Mouse (Mus musculus): Measurements from ENCODE around the gene Fxyd7. TPM values are rescaled to one million over a fixed set of nuclear protein-coding genes. Genes with fewer than 3 reads are reported as not detected.
A peak's percentile ranks its signal among the peaks of the same experiment; 100 is the strongest.

Fxyd7 gene
- polyA plus RNA-seq, 1 experiment from 2014 or later, result 40.9 TPM

- no peak overlapping the region for H3K27ac ChIP-seq (replicated peaks; ENCODE audit: low read depth, low read length)
- H3K36me3 ChIP-seq (ENCODE audit: control insufficient read depth, insufficient read depth, low read length), result no peaks in the 10 kb centered on the region
- no peaks in the 10 kb centered on the region for H3K9me3 ChIP-seq (ENCODE audit: control insufficient read depth, low read length)
- H3K4me2 ChIP-seq (ENCODE audit: low read depth, low read length), result no peak overlapping the region
- ATAC-seq (ENCODE audit: low read depth) (no peak), DNase-seq (ENCODE audit: low spot score) (no peak)
- no peak overlapping the region for H3K9ac ChIP-seq (ENCODE audit: low read depth, low read length)
- 72% methylated on average over 7 of the region's 7 CpGs for WGBS
- H3K27me3 ChIP-seq (replicated peaks; ENCODE audit: control insufficient read depth, insufficient read depth, low read length), result no peaks in the 10 kb centered on the region
- no peaks in the 10 kb centered on the region for H3K4me1 ChIP-seq (ENCODE audit: control insufficient read depth, insufficient read depth, low read length)
- no peak overlapping the region for H3K4me3 ChIP-seq (ENCODE audit: low read depth, low read length)
These were observed 19.5 kb downstream of the Fxyd7 start for GRCm38 (mm10) chr7:31031731-31032130.

DNA sequence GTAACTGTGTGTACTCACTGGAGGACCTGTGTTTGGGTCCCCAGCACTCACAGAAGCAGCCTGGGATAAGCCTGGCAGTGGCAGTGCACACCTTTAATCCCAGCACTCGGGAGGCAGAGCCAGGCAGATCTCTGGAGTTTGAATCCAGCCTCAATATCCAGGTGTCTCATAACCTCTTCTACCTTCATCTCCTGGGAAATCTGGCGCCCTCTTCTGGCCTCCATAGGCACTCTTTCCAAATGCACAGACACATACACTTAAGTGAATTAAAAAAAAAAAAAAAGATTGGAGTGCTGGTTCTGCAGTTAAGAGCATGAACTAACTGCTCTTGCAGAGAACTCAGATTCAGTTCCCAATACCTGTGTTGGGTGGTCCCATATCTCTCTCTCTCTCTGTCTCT is 20.6 kb downstream of the Fxyd7 start:
- no peaks in the 10 kb centered on the region for H3K36me3 ChIP-seq (ENCODE audit: control insufficient read depth, insufficient read depth, low read length)
- H3K4me1 ChIP-seq (ENCODE audit: control insufficient read depth, insufficient read depth, low read length), result no peaks in the 10 kb centered on the region
- no peak for DNase-seq (ENCODE audit: low spot score)
- H3K4me2 ChIP-seq (ENCODE audit: low read depth, low read length), result no peak overlapping the region
- no peak overlapping the region for H3K4me3 ChIP-seq (ENCODE audit: low read depth, low read length)
- WGBS, result 68% methylated on average over 2 of the region's 2 CpGs
- H3K9me3 ChIP-seq (ENCODE audit: control insufficient read depth, low read length), result no peaks in the 10 kb centered on the region
- H3K27me3 ChIP-seq (replicated peaks; ENCODE audit: control insufficient read depth, insufficient read depth, low read length), result no peaks in the 10 kb centered on the region
- H3K9ac ChIP-seq (ENCODE audit: low read depth, low read length), result no peak overlapping the region
- no peak for ATAC-seq (ENCODE audit: low read depth)
- H3K27ac ChIP-seq (replicated peaks; ENCODE audit: low read depth, low read length), result no peak overlapping the region

GRCm38 (mm10) chr7:31028609-31029008 is 22.7 kb downstream of the Fxyd7 start:
- no peak for DNase-seq (ENCODE audit: low spot score)
- no peak for ATAC-seq (ENCODE audit: low read depth)
- no peaks in the 10 kb centered on the region for H3K4me1 ChIP-seq (ENCODE audit: control insufficient read depth, insufficient read depth, low read length)
- H3K9ac ChIP-seq (ENCODE audit: low read depth, low read length), result no peak overlapping the region
- H3K4me2 ChIP-seq (ENCODE audit: low read depth, low read length), result no peak overlapping the region
- H3K9me3 ChIP-seq (ENCODE audit: control insufficient read depth, low read length), result no peaks in the 10 kb centered on the region
- 66% methylated on average over 8 of the region's 8 CpGs for WGBS
- H3K36me3 ChIP-seq (ENCODE audit: control insufficient read depth, insufficient read depth, low read length), result no peaks in the 10 kb centered on the region
- no peaks in the 10 kb centered on the region for H3K27me3 ChIP-seq (replicated peaks; ENCODE audit: control insufficient read depth, insufficient read depth, low read length)
- H3K4me3 ChIP-seq (ENCODE audit: low read depth, low read length), result no peak overlapping the region
- H3K27ac ChIP-seq (replicated peaks; ENCODE audit: low read depth, low read length), result no peak overlapping the region

GRCm38 (mm10) chr7:31017104-31017901 is 34.0 kb downstream of the Fxyd7 start:
- peak overlapping the region; percentile 28; the same call in 1 of the 2 replicates for H3K27ac ChIP-seq (replicated peaks; ENCODE audit: low read depth, low read length)
- H3K4me2 ChIP-seq (ENCODE audit: low read depth, low read length), result no peak overlapping the region
- WGBS, result 18% methylated on average over 10 of the region's 10 CpGs
- H3K27me3 ChIP-seq (replicated peaks; ENCODE audit: control insufficient read depth, insufficient read depth, low read length), result no peaks in the 10 kb centered on the region
- 0 out of 2 replicates have a peak, but pooled peaks cover 4% of the 10 kb centered on the region for H3K4me1 ChIP-seq (ENCODE audit: control insufficient read depth, insufficient read depth, low read length)
- DNase-seq (ENCODE audit: low spot score), result peak; percentile 93
- no peaks in the 10 kb centered on the region for H3K36me3 ChIP-seq (ENCODE audit: control insufficient read depth, insufficient read depth, low read length)
- H3K9ac ChIP-seq (ENCODE audit: low read depth, low read length), result no peak overlapping the region
- no peaks in the 10 kb centered on the region for H3K9me3 ChIP-seq (ENCODE audit: control insufficient read depth, low read length)
- peak; percentile 92 for ATAC-seq (ENCODE audit: low read depth)
- H3K4me3 ChIP-seq (ENCODE audit: low read depth, low read length), result no peak overlapping the region

- ATAC-seq (ENCODE audit: low read depth), result no peak
- no peaks in the 10 kb centered on the region for H3K36me3 ChIP-seq (ENCODE audit: control insufficient read depth, insufficient read depth, low read length)
- no peak overlapping the region for H3K27ac ChIP-seq (replicated peaks; ENCODE audit: low read depth, low read length)
- no peaks in the 10 kb centered on the region for H3K27me3 ChIP-seq (replicated peaks; ENCODE audit: control insufficient read depth, insufficient read depth, low read length)
- 0 out of 2 replicates have a peak, but pooled peaks cover 2% of the 10 kb centered on the region for H3K4me1 ChIP-seq (ENCODE audit: control insufficient read depth, insufficient read depth, low read length)
- no peak overlapping the region for H3K4me3 ChIP-seq (ENCODE audit: low read depth, low read length)
- 71% methylated on average over 5 of the region's 5 CpGs for WGBS
- H3K4me2 ChIP-seq (ENCODE audit: low read depth, low read length), result no peak overlapping the region
- no peaks in the 10 kb centered on the region for H3K9me3 ChIP-seq (ENCODE audit: control insufficient read depth, low read length)
- DNase-seq (ENCODE audit: low spot score), result peak; percentile 39
- no peak overlapping the region for H3K9ac ChIP-seq (ENCODE audit: low read depth, low read length)
These were observed 38.3 kb downstream of the Fxyd7 start for GRCm38 (mm10) chr7:31012971-31013370.

DNA sequence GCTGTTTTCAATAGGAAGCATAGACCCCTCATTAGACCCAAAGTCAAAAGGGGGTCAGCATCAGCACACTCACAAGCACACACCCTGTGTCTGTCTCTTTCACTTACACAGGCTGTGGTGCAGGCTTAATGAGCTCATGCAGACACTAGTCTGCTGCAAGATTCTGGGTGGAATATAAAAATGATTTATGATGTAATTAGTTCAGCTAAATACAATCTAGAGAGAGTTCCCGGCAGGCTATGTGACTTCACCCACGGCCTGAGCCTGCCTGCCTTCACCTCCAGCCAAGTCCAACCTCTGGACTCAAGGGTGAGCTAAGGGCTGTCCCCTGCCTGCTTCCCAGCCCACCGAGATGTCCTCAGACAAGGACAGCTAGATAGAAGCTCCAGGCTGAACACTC is 42.4 kb downstream of the Fxyd7 start:
- H3K9ac ChIP-seq (ENCODE audit: low read depth, low read length), result no peak overlapping the region
- no peak overlapping the region for H3K4me2 ChIP-seq (ENCODE audit: low read depth, low read length)
- H3K27ac ChIP-seq (replicated peaks; ENCODE audit: low read depth, low read length), result no peak overlapping the region
- no peaks in the 10 kb centered on the region for H3K36me3 ChIP-seq (ENCODE audit: control insufficient read depth, insufficient read depth, low read length)
- H3K27me3 ChIP-seq (replicated peaks; ENCODE audit: control insufficient read depth, insufficient read depth, low read length), result no peaks in the 10 kb centered on the region
- ATAC-seq (ENCODE audit: low read depth) (no peak), DNase-seq (ENCODE audit: low spot score) (no peak)
- 56% methylated on average over 3 of the region's 3 CpGs for WGBS
- H3K4me1 ChIP-seq (ENCODE audit: control insufficient read depth, insufficient read depth, low read length), result no peaks in the 10 kb centered on the region
- no peaks in the 10 kb centered on the region for H3K9me3 ChIP-seq (ENCODE audit: control insufficient read depth, low read length)
- no peak overlapping the region for H3K4me3 ChIP-seq (ENCODE audit: low read depth, low read length)

DNA sequence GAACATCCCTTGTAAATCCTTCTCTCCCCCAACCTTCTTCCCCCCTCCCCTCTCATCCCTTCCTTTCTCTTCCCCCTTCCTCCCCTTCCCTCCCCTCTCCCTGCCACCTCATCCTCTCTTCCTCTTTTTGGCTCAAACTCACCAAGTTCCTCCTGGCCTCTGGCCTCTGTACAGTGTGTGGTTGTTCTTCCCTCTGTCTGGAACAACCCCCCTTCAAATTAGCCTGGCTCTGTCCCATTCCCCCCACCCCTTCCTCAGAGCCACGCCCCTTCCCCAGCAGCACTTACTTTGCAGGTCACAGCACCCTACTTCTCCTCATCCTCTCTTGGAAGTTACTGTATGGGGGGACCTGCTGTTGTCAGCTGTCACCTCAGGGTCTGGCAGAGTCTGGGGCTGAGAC is 43.1 kb downstream of the Fxyd7 start:
- no peak for ATAC-seq (ENCODE audit: low read depth)
- Histone ChIP-seq H3K27ac (replicated peaks; ENCODE audit: low read depth, low read length) (no peak overlapping the region), H3K9ac (ENCODE audit: low read depth, low read length) (no peak overlapping the region), H3K4me2 (ENCODE audit: low read depth, low read length) (no peak overlapping the region), H3K4me3 (ENCODE audit: low read depth, low read length) (no peak overlapping the region), H3K36me3 (ENCODE audit: control insufficient read depth, insufficient read depth, low read length) (no peaks in the 10 kb centered on the region), H3K9me3 (ENCODE audit: control insufficient read depth, low read length) (no peaks in the 10 kb centered on the region), H3K4me1 (ENCODE audit: control insufficient read depth, insufficient read depth, low read length) (no peaks in the 10 kb centered on the region), H3K27me3 (replicated peaks; ENCODE audit: control insufficient read depth, insufficient read depth, low read length) (no peaks in the 10 kb centered on the region)
- DNase-seq (ENCODE audit: low spot score), result no peak
- WGBS, result 63% methylated on average over 1 of the region's 1 CpGs

DNA sequence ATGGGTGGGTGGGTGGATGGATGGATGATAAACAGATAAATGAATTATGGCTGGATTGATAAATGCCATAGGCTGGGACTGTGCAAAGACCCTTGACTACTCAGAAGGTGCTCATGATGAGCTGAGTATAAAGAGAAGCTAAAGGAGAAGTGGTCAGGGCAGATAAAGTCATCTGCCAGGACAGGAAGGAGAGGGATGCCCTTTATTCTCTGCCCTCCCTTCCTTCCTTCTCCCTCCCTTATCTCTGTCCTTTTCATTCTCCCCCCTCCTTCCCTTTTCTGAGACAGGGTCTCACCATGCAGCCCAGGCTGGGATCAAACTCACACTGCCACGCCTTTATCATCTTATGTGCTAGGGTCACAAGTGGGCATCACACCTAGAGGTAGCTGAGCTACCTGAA is 43.5 kb downstream of the Fxyd7 start:
- Histone ChIP-seq H3K27ac (replicated peaks; ENCODE audit: low read depth, low read length) (no peak overlapping the region), H3K9me3 (ENCODE audit: control insufficient read depth, low read length) (no peaks in the 10 kb centered on the region), H3K9ac (ENCODE audit: low read depth, low read length) (no peak overlapping the region), H3K27me3 (replicated peaks; ENCODE audit: control insufficient read depth, insufficient read depth, low read length) (no peaks in the 10 kb centered on the region), H3K4me2 (ENCODE audit: low read depth, low read length) (no peak overlapping the region), H3K4me3 (ENCODE audit: low read depth, low read length) (no peak overlapping the region), H3K4me1 (ENCODE audit: control insufficient read depth, insufficient read depth, low read length) (no peaks in the 10 kb centered on the region), H3K36me3 (ENCODE audit: control insufficient read depth, insufficient read depth, low read length) (no peaks in the 10 kb centered on the region)
- DNase-seq (ENCODE audit: low spot score) (no peak), ATAC-seq (ENCODE audit: low read depth) (no peak)
- WGBS, result 80% methylated on average over 1 of the region's 1 CpGs

DNA sequence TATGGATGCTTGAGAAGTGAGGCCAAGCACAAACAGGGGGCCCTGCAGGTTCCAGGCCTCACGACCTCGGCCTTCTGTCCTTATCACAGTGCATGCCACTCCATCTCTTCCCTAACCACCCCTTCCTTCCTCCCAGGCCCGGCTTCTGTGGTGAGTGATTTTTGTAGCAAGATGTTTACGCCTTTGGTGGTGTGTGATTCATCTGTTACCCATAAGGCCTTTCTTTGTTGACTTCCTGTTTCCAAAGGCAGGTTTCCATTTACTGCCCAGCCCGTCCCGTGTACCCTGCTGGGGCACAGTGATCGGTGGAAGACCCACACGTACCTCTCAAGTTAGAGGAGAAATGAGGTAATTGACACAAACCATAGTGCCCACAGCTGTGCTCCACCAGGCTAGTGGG is 48.6 kb downstream of the Fxyd7 start:
- no peak overlapping the region for H3K4me3 ChIP-seq (ENCODE audit: low read depth, low read length)
- WGBS, result 63% methylated on average over 8 of the region's 8 CpGs
- peaks cover 11% of the 10 kb centered on the region for H3K4me1 ChIP-seq (ENCODE audit: control insufficient read depth, insufficient read depth, low read length)
- no peaks in the 10 kb centered on the region for H3K9me3 ChIP-seq (ENCODE audit: control insufficient read depth, low read length)
- no peak for DNase-seq (ENCODE audit: low spot score)
- no peak overlapping the region for H3K27ac ChIP-seq (replicated peaks; ENCODE audit: low read depth, low read length)
- no peak overlapping the region for H3K4me2 ChIP-seq (ENCODE audit: low read depth, low read length)
- no peaks in the 10 kb centered on the region for H3K36me3 ChIP-seq (ENCODE audit: control insufficient read depth, insufficient read depth, low read length)
- no peaks in the 10 kb centered on the region for H3K27me3 ChIP-seq (replicated peaks; ENCODE audit: control insufficient read depth, insufficient read depth, low read length)
- ATAC-seq (ENCODE audit: low read depth), result no peak
- no peak overlapping the region for H3K9ac ChIP-seq (ENCODE audit: low read depth, low read length)

Data from embryonic facial prominence, embryonic 14.5 days (tissue).